Mouse (Mus musculus) CH12.LX (cell line): ENCODE data around the gene Paf1. TPM values are rescaled to one million over a fixed set of nuclear protein-coding genes. Genes with fewer than 3 reads are reported as not detected.

Experiments used
- DNase-seq: peaks from one replicate; pipeline ENCODE4 v3.0.0-alpha.2; 2013; ENCODE audit errors: extremely low read depth
- H3K27ac ChIP-seq: 2 replicates; pipeline ENCODE4 v1.5.1; 2012; ENCODE audit warnings: low read depth, mild to moderate bottlenecking, control low read depth, moderate library complexity; ENCODE audit not compliant: insufficient read depth
- H3K27me3 ChIP-seq: replicated peaks from 2 replicates; pipeline ENCODE3; 2012; ENCODE audit warnings: inconsistent platforms
- H3K36me3 ChIP-seq, 2 experiments: replicated peaks in 1 of 2; 2 replicates each; pipeline versions ENCODE3 to v1.6.1; 2012; ENCODE audit warnings: inconsistent platforms in 1 of 2, low read length in 1 of 2, mild to moderate bottlenecking in 1 of 2, mixed read lengths in 1 of 2, moderate library complexity in 1 of 2; ENCODE audit not compliant: control insufficient read depth in 1 of 2, insufficient read depth in 1 of 2
- H3K4me1 ChIP-seq, 2 experiments: 2 replicates each; pipeline ENCODE4 v1.6.1; 2012; ENCODE audit warnings: inconsistent platforms in 1 of 2, moderate library complexity in 1 of 2; ENCODE audit not compliant: insufficient read depth in 2 of 2, control insufficient read depth in 1 of 2
- H3K4me2 ChIP-seq: 2 replicates; pipeline ENCODE4 v1.6.1; 2012; ENCODE audit warnings: low read depth, mild to moderate bottlenecking, control low read depth; ENCODE audit not compliant: poor library complexity, insufficient read depth, severe bottlenecking
- H3K4me3 ChIP-seq, 3 experiments: fragments of 150-350 bp in 1 of 3; sonication (generic) in 1 of 3; replicated peaks in 1 of 3; 2 replicates each; pipeline versions ENCODE3 to v1.5.1; 2011 to 2012; ENCODE audit warnings: low read depth in 2 of 3, low read length in 2 of 3, mild to moderate bottlenecking in 2 of 3, moderate library complexity in 2 of 3, control low read depth in 1 of 3, improper control_type of control experiment in 1 of 3, inconsistent platforms in 1 of 3, mixed read lengths in 1 of 3; ENCODE audit not compliant: poor library complexity in 1 of 3
- H3K79me2 ChIP-seq: replicated peaks from 2 replicates; pipeline ENCODE4 v1.6.1; 2012; ENCODE audit warnings: mild to moderate bottlenecking, moderate library complexity; ENCODE audit not compliant: control insufficient read depth, poor library complexity, insufficient read depth, severe bottlenecking; ENCODE audit errors: extremely low read depth
- H3K9ac ChIP-seq: 2 replicates; pipeline ENCODE4 v1.6.1; 2012; ENCODE audit warnings: low read depth, mild to moderate bottlenecking, control low read depth, moderate library complexity; ENCODE audit not compliant: insufficient read depth
- H3K9me3 ChIP-seq: replicated peaks from 2 replicates; pipeline ENCODE3; 2012; ENCODE audit warnings: low read length, inconsistent platforms, mixed read lengths
- CHD1 ChIP-seq: IDR thresholded peaks from 2 replicates; pipeline ENCODE4 v1.6.1; 2012; ENCODE audit warnings: low read depth, low read length, improper control_type of control experiment, inconsistent platforms
- CTCF ChIP-seq, 2 experiments: IDR thresholded peaks in 1 of 2; conservative IDR thresholded peaks in 1 of 2; 2 replicates each; pipeline ENCODE4 v1.5.1; 2011 to 2012; ENCODE audit warnings: low read depth in 2 of 2, low read length in 2 of 2, improper control_type of control experiment in 1 of 2, inconsistent platforms in 1 of 2, mild to moderate bottlenecking in 1 of 2, moderate library complexity in 1 of 2
- E2F4 ChIP-seq: IDR thresholded peaks from 2 replicates; pipeline ENCODE4 v1.6.1; 2011; ENCODE audit warnings: low read depth, low read length, improper control_type of control experiment; ENCODE audit not compliant: insufficient replicate concordance
- ELF1 ChIP-seq: IDR thresholded peaks from 2 replicates; pipeline ENCODE4 v1.6.1; 2014; ENCODE audit warnings: low read depth, mild to moderate bottlenecking, inconsistent platforms, low read length, improper control_type of control experiment
- ETS1 ChIP-seq: conservative IDR thresholded peaks from 2 replicates; pipeline ENCODE4 v1.6.1; 2012; ENCODE audit warnings: low read depth, mild to moderate bottlenecking, inconsistent platforms, low read length, improper control_type of control experiment, moderate library complexity
- JUN ChIP-seq: IDR thresholded peaks from 2 replicates; pipeline ENCODE4 v1.6.1; 2011; ENCODE audit warnings: low read depth, mild to moderate bottlenecking, low read length, improper control_type of control experiment, moderate library complexity; ENCODE audit not compliant: insufficient read depth
- KAT2A ChIP-seq: IDR thresholded peaks from 2 replicates; pipeline ENCODE4 v1.6.1; 2012; ENCODE audit warnings: low read length, improper control_type of control experiment, inconsistent platforms; ENCODE audit not compliant: insufficient replicate concordance
- MAX ChIP-seq: IDR thresholded peaks from 2 replicates; pipeline ENCODE4 v1.6.1; 2011; ENCODE audit warnings: low read length, improper control_type of control experiment
- MAZ ChIP-seq: IDR thresholded peaks from 2 replicates; pipeline ENCODE4 v1.6.1; 2012; ENCODE audit warnings: low read depth, mild to moderate bottlenecking, inconsistent platforms, low read length, improper control_type of control experiment, moderate library complexity
- NELFE ChIP-seq: IDR thresholded peaks from 2 replicates; pipeline ENCODE4 v1.6.1; 2011; ENCODE audit warnings: low read depth, low read length, improper control_type of control experiment
- RCOR1 ChIP-seq: conservative IDR thresholded peaks from 2 replicates; pipeline ENCODE4 v1.6.1; 2012; ENCODE audit warnings: low read depth, mild to moderate bottlenecking, inconsistent platforms, low read length, improper control_type of control experiment
- SIN3A ChIP-seq: IDR thresholded peaks from 2 replicates; pipeline ENCODE4 v1.6.1; 2012; ENCODE audit warnings: low read length, improper control_type of control experiment, inconsistent platforms
- SMC3 ChIP-seq: IDR thresholded peaks from 2 replicates; pipeline ENCODE4 v1.6.1; 2011; ENCODE audit warnings: low read depth, low read length, improper control_type of control experiment
- TCF12 ChIP-seq: IDR thresholded peaks from 2 replicates; pipeline ENCODE4 v1.6.1; 2014; ENCODE audit warnings: low read depth, mild to moderate bottlenecking, inconsistent platforms, low read length, improper control_type of control experiment
- USF2 ChIP-seq: conservative IDR thresholded peaks from 2 replicates; pipeline ENCODE4 v1.6.1; 2011; ENCODE audit warnings: low read depth, low read length, improper control_type of control experiment
- ZC3H11A ChIP-seq: IDR thresholded peaks from 2 replicates; pipeline ENCODE4 v1.6.1; 2012; ENCODE audit warnings: low read depth, mild to moderate bottlenecking, inconsistent platforms, low read length, improper control_type of control experiment
- ZMIZ1 ChIP-seq: IDR thresholded peaks from 2 replicates; pipeline ENCODE4 v1.6.1; 2012; ENCODE audit warnings: low read depth, mild to moderate bottlenecking, inconsistent platforms, low read length, improper control_type of control experiment
- ZNF384 ChIP-seq: IDR thresholded peaks from 2 replicates; pipeline ENCODE4 v1.6.1; 2012; ENCODE audit warnings: low read depth, low read length, improper control_type of control experiment, inconsistent platforms
- dilution Hi-C: fragments of 300-500 bp; cut with MboI; formaldehyde crosslinking; loops from 2 replicates; pipeline ENCODE4 v1.14.3; 2020; ENCODE audit warnings: low sequenced_read_pairs; ENCODE audit not compliant: extremely low pct_unique_long_range_greater_than_20kb, extremely low pct_ligation_motif_present
- in situ Hi-C: fragments of 300-500 bp; cut with MboI; formaldehyde crosslinking; loops from 3 replicates; pipeline ENCODE4 v1.14.3; 2019; ENCODE audit warnings: low sequenced_read_pairs, low pct_ligation_motif_present, low pct_unique_long_range_greater_than_20kb, mixed read lengths
- polyA plus RNA-seq: library from polyadenylated mRNA; unstranded; fragments of >175 nt; gene quantifications from 2 replicates; pipeline ENCODE4 v1.2.1, GENCODE M21; 2012; ENCODE audit warnings: low read depth; ENCODE audit not compliant: insufficient read length
- total RNA-seq, 2 experiments: library from RNA; depleted of rRNA; stranded (reverse); fragments of 300-350 nt in 1 of 2; fragments of >200 nt in 1 of 2; gene quantifications; 2 replicates each; pipeline ENCODE4 v1.2.3; 2012 to 2014

Gene Paf1
- total and polyA plus RNA-seq, 3 experiments: 42.2 to 105 (median 45.9) TPM

GRCm38 (mm10) chr7:28436932-28437570, 44.3 kb downstream of the Paf1 start, which contains the start of gene Gmfg (continued):
- TF ChIP-seq ELF1: peak; percentile 28; the same call in 1 of the 2 replicates
- TF ChIP-seq KAT2A: 0 out of 2 replicates have a peak, but pooled peaks have one; percentile 40
- TF ChIP-seq ZMIZ1: no peak
- TF ChIP-seq E2F4: no peak
- peak; percentile 36; the same call in 1 of the 2 replicates for TF ChIP-seq MAX
- 0 out of 2 replicates have a peak, but pooled peaks have one; percentile 12 for TF ChIP-seq ZC3H11A
- TF ChIP-seq MAZ: 0 out of 2 replicates have a peak, but pooled peaks have one; percentile 58
- TF ChIP-seq CHD1: no peak
- TF ChIP-seq SIN3A: peak; percentile 75
- no peak for TF ChIP-seq TCF12
- 0 out of 2 replicates have a peak, but pooled peaks have one; percentile 52 for TF ChIP-seq RCOR1
- no peak for TF ChIP-seq JUN
- TF ChIP-seq USF2: no peak
- peak; percentile 48; the same call in 1 of the 2 replicates for TF ChIP-seq NELFE
- no peak for TF ChIP-seq ETS1
- peak in 1 of 2 experiments; percentile 91; a peak in 3 of 4 replicates for TF ChIP-seq CTCF (conservative IDR thresholded peaks at IDR 0.05 in 1 of 2, IDR thresholded peaks at IDR 0.05 in 1 of 2; ENCODE audit: low read depth in 2 of 2, low read length in 2 of 2)

- Histone ChIP-seq H3K9ac (no peak overlapping the region), H3K79me2 (peaks cover 4% of the 10 kb centered on the region), H3K27me3 (no peaks in the 10 kb centered on the region), H3K36me3 (peaks cover 0 to 5% of the 10 kb centered on the region in 2 experiments), H3K27ac (no peak overlapping the region), H3K4me2 (no peak overlapping the region), H3K4me1 (peaks cover 11 to 61% of the 10 kb centered on the region in 2 experiments; a peak in 3 of 4 replicates), H3K9me3 (no peaks in the 10 kb centered on the region), H3K4me3 (no peak overlapping the region)
- no peak for TF ChIP-seq SMC3
- TF ChIP-seq ZNF384: 0 out of 2 replicates have a peak, but pooled peaks have one; percentile 9
- no peak for DNase-seq
- in situ Hi-C loops (loop anchor here (5.0 kb wide), 1 partner anchor 94 kb away; no protein-coding TSS in a partner anchor), dilution Hi-C loops (no loop called here)
These were observed 45.2 kb downstream of the Paf1 start for GRCm38 (mm10) chr7:28437964-28438363.
